Comparison of ENCODE assay signal across 15 mouse cellular contexts in genomic region chr17:10109511-10110374, GRCm38 (mm10).
DNase-seq lines count a peak whose midpoint lies in the region; ATAC-seq and TF ChIP-seq lines count a peak whose summit lies in the region.
"Had no signal": no experiment of that assay in that cellular context is flagged by ENCODE, and none has a peak within 500 bp of the region (broad histone marks: within the 10 kb centered on the region; RNA-seq: fewer than 3 reads in every experiment).

No protein-coding gene starts in this region.

- no peak for DNase-seq in forebrain, embryonic 11.5 days (ENCODE audit: low spot score)
- peak; percentile 51 for DNase-seq in embryo, embryonic 11 days
- DNase-seq in hindbrain, postnatal 0 days (ENCODE audit: low spot score): peak; percentile 71
- peak; percentile 76 for DNase-seq in midbrain, postnatal 0 days (ENCODE audit: low spot score)
- DNase-seq in spleen, adult 12 weeks (ENCODE audit: low spot score): no peak
- DNase-seq in kidney, postnatal 14 days: no peak
- DNase-seq: cerebellum, adult 9-10 months; kidney, adult 18-20 months; kidney, postnatal 4 days; lung, postnatal 14 days; right cerebral cortex, postnatal 4 days; thymus, adult 2 months had no signal

- no peaks in the 10 kb centered on the region for H3K36me3 ChIP-seq in forebrain, embryonic 12.5 days (replicated peaks)
- no peaks in the 10 kb centered on the region for H3K36me3 ChIP-seq in forebrain, embryonic 11.5 days (ENCODE audit: control insufficient read depth, insufficient read depth, low read length)
- no peaks in the 10 kb centered on the region for H3K36me3 ChIP-seq in hindbrain, postnatal 0 days (ENCODE audit: insufficient read depth, low read length)
- no peaks in the 10 kb centered on the region for H3K36me3 ChIP-seq in midbrain, postnatal 0 days (ENCODE audit: insufficient read depth, low read length)
- H3K36me3 ChIP-seq: liver, embryonic 15.5 days had no signal

- H3K4me3 ChIP-seq in forebrain, embryonic 12.5 days (replicated peaks): no peak overlapping the region
- no peak overlapping the region for H3K4me3 ChIP-seq in forebrain, embryonic 11.5 days (ENCODE audit: low read depth, low read length)
- H3K4me3 ChIP-seq in hindbrain, postnatal 0 days (ENCODE audit: low read length): no peak overlapping the region
- no peak overlapping the region for H3K4me3 ChIP-seq in midbrain, postnatal 0 days (ENCODE audit: low read depth, low read length)
- H3K4me3 ChIP-seq: liver, embryonic 15.5 days had no signal

- peak; percentile 46; the same call in 1 of the 2 replicates for ATAC-seq in forebrain, embryonic 12.5 days (ENCODE audit: low FRiP score)
- ATAC-seq in forebrain, embryonic 11.5 days (replicated peaks; ENCODE audit: low FRiP score): no peak
- peak; percentile 84 for ATAC-seq in hindbrain, postnatal 0 days
- ATAC-seq in midbrain, postnatal 0 days (ENCODE audit: low FRiP score): no peak; the same call in 1 of the 2 replicates
- no peak for ATAC-seq in megakaryocyte progenitor cell, adult 5-6 weeks (replicated peaks; ENCODE audit: poor library complexity)

- no peak overlapping the region for H3K4me2 ChIP-seq in forebrain, embryonic 12.5 days
- H3K4me2 ChIP-seq in forebrain, embryonic 11.5 days (ENCODE audit: low read depth, low read length, severe bottlenecking): no peak overlapping the region
- H3K4me2 ChIP-seq in hindbrain, postnatal 0 days (ENCODE audit: low read depth, low read length): no peak overlapping the region
- no peak overlapping the region for H3K4me2 ChIP-seq in midbrain, postnatal 0 days (ENCODE audit: low read depth, low read length, poor library complexity, severe bottlenecking)
- H3K4me2 ChIP-seq: liver, embryonic 15.5 days had no signal

- no peaks in the 10 kb centered on the region for H3K27me3 ChIP-seq in forebrain, embryonic 12.5 days
- no peaks in the 10 kb centered on the region for H3K27me3 ChIP-seq in forebrain, embryonic 11.5 days (ENCODE audit: control insufficient read depth, insufficient read depth, low read length)
- no peaks in the 10 kb centered on the region for H3K27me3 ChIP-seq in hindbrain, postnatal 0 days (ENCODE audit: insufficient read depth, low read length)
- H3K27me3 ChIP-seq in midbrain, postnatal 0 days (ENCODE audit: insufficient read depth, low read length): no peaks in the 10 kb centered on the region
- H3K27me3 ChIP-seq: liver, embryonic 15.5 days had no signal

- no peak for TF ChIP-seq CTCF in hindbrain, postnatal 0 days (IDR thresholded peaks at IDR 0.05; ENCODE audit: low read depth)
- no peak for TF ChIP-seq CTCF in midbrain, postnatal 0 days (IDR thresholded peaks at IDR 0.05)

- no peaks in the 10 kb centered on the region for H3K9me3 ChIP-seq in forebrain, embryonic 12.5 days
- no peaks in the 10 kb centered on the region for H3K9me3 ChIP-seq in forebrain, embryonic 11.5 days (ENCODE audit: control insufficient read depth, low read length)
- no peaks in the 10 kb centered on the region for H3K9me3 ChIP-seq in hindbrain, postnatal 0 days (ENCODE audit: low read length)
- no peaks in the 10 kb centered on the region for H3K9me3 ChIP-seq in midbrain, postnatal 0 days (ENCODE audit: low read length)
- H3K9me3 ChIP-seq: liver, embryonic 15.5 days had no signal

- H3K27ac ChIP-seq in forebrain, embryonic 12.5 days: no peak overlapping the region
- H3K27ac ChIP-seq in forebrain, embryonic 11.5 days (ENCODE audit: low read depth, low read length): no peak overlapping the region
- no peak overlapping the region; the same call in 1 of the 2 replicates for H3K27ac ChIP-seq in hindbrain, postnatal 0 days
- H3K27ac ChIP-seq in midbrain, postnatal 0 days (ENCODE audit: low read depth, low read length): no peak overlapping the region
- H3K27ac ChIP-seq: liver, embryonic 15.5 days had no signal

- 35% methylated on average over 8 of the region's 8 CpGs for WGBS in forebrain, embryonic 12.5 days
- WGBS in forebrain, embryonic 11.5 days: 48% methylated on average over 8 of the region's 8 CpGs
- WGBS in hindbrain, postnatal 0 days: 13% methylated on average over 8 of the region's 8 CpGs
- WGBS in midbrain, postnatal 0 days: 17% methylated on average over 8 of the region's 8 CpGs

- H3K9ac ChIP-seq in forebrain, embryonic 12.5 days: no peak overlapping the region
- H3K9ac ChIP-seq in forebrain, embryonic 11.5 days (ENCODE audit: low read length): no peak overlapping the region
- no peak overlapping the region for H3K9ac ChIP-seq in hindbrain, postnatal 0 days (replicated peaks; ENCODE audit: low read length)
- H3K9ac ChIP-seq in midbrain, postnatal 0 days (replicated peaks; ENCODE audit: low read length, poor library complexity, severe bottlenecking): no peak overlapping the region
- H3K9ac ChIP-seq: liver, embryonic 15.5 days had no signal

- peaks cover 15% of the 10 kb centered on the region for H3K4me1 ChIP-seq in forebrain, embryonic 12.5 days
- H3K4me1 ChIP-seq in forebrain, embryonic 11.5 days (replicated peaks; ENCODE audit: control insufficient read depth, insufficient read depth, low read length): 0 out of 2 replicates have a peak, but pooled peaks cover 2% of the 10 kb centered on the region
- no peaks in the 10 kb centered on the region for H3K4me1 ChIP-seq in hindbrain, postnatal 0 days (ENCODE audit: insufficient read depth, low read length)
- H3K4me1 ChIP-seq in midbrain, postnatal 0 days (ENCODE audit: insufficient read depth, low read length): no peaks in the 10 kb centered on the region
- H3K4me1 ChIP-seq: liver, embryonic 15.5 days had no signal

Comparison
In these comparisons a context has a peak if more than half of its experiments do, and no peak if none do; other contexts are left out.
1. ATAC-seq: peak in forebrain, embryonic 12.5 days (single experiment) and hindbrain, postnatal 0 days (single experiment); none in forebrain, embryonic 11.5 days (single experiment), midbrain, postnatal 0 days (single experiment) and megakaryocyte progenitor cell, adult 5-6 weeks (single experiment).
2. DNase-seq: peak in embryo, embryonic 11 days (single experiment), hindbrain, postnatal 0 days (single experiment) and midbrain, postnatal 0 days (single experiment); none in forebrain, embryonic 11.5 days (single experiment), spleen, adult 12 weeks (single experiment) and kidney, postnatal 14 days (single experiment).